Mouse (Mus musculus) forebrain, embryonic 13.5 days (tissue): ENCODE measurements at regions not wholly inside any gene's neighbourhood (a gene's known extent, or its start where the extent isn't known, plus 50 kb on each side); places are given as distances from the start of the nearest gene placed in this dataset.
A peak's percentile ranks its signal among the peaks of the same experiment; 100 is the strongest.

Source experiments
- ATAC-seq: fragments of 200-750 bp; cut with Nextera tagmentation; 2 replicates; pipeline ENCODE4 v1.8.0; 2017
- H3K27ac ChIP-seq: fragments of 300-500 bp; sonication (generic); 2 replicates; pipeline ENCODE4 v1.5.1; 2015; ENCODE audit warnings: inconsistent platforms, mild to moderate bottlenecking, moderate library complexity
- H3K27me3 ChIP-seq: fragments of 300-500 bp; sonication (generic); 2 replicates; pipeline ENCODE4 v1.6.1; 2015; ENCODE audit warnings: mild to moderate bottlenecking, inconsistent platforms
- H3K36me3 ChIP-seq: fragments of 300-500 bp; sonication (generic); 2 replicates; pipeline ENCODE4 v1.6.1; 2015; ENCODE audit warnings: mild to moderate bottlenecking, inconsistent platforms; ENCODE audit not compliant: poor library complexity, severe bottlenecking
- H3K4me1 ChIP-seq: fragments of 300-500 bp; sonication (generic); 2 replicates; pipeline ENCODE4 v1.6.1; 2015; ENCODE audit warnings: inconsistent platforms
- H3K4me2 ChIP-seq: fragments of 300-500 bp; sonication (generic); 2 replicates; pipeline ENCODE4 v1.6.1; 2015; ENCODE audit warnings: inconsistent platforms, mild to moderate bottlenecking, moderate library complexity
- H3K4me3 ChIP-seq: fragments of 300-500 bp; sonication (generic); 2 replicates; pipeline ENCODE4 v1.5.1; 2015; ENCODE audit warnings: mild to moderate bottlenecking, inconsistent platforms
- H3K9ac ChIP-seq: fragments of 300-500 bp; sonication (generic); 2 replicates; pipeline ENCODE4 v1.6.1; 2015; ENCODE audit warnings: mild to moderate bottlenecking, inconsistent platforms
- H3K9me3 ChIP-seq: fragments of 300-500 bp; sonication (generic); replicated peaks from 2 replicates; pipeline ENCODE4 v1.6.1; 2016; ENCODE audit warnings: inconsistent platforms
- WGBS: fragments of 180-500 bp; shearing (Covaris S2); methylation state at CpG from one replicate; pipeline ENCODE4 v1.1.7; 2015; 5-methylcytosine and 5-hydroxymethylcytosine counted together

DNA sequence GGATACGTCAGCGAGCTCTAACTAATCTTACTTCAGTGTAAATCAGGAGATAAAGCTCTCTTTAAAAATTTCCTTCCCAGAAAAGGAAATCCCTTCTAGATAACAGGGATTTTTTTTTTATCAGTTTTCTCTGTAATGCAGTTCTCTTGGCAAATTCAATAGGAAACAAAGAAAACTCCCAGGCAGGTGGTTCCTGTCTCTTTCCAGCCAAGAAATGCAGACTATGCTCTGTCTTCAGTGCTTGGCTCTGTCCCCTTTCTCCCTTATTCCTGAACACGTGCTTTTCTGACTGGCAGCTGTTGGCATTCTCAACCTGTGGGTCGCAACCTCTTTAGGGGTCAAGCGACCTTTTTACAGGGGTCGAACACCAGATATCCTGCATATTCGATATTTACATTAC is 121.5 kb downstream of the Gm5426 start:
- no peak for ATAC-seq
- H3K4me1 ChIP-seq, result no peaks in the 10 kb centered on the region
- 90% methylated on average over 7 of the region's 7 CpGs for WGBS
- H3K9ac ChIP-seq, result no peak overlapping the region
- no peaks in the 10 kb centered on the region for H3K36me3 ChIP-seq
- no peak overlapping the region for H3K4me2 ChIP-seq
- H3K27me3 ChIP-seq, result no peaks in the 10 kb centered on the region
- no peak overlapping the region for H3K4me3 ChIP-seq
- H3K27ac ChIP-seq, result no peak overlapping the region
- H3K9me3 ChIP-seq, result no peaks in the 10 kb centered on the region; the same call in 1 of the 2 replicates

DNA sequence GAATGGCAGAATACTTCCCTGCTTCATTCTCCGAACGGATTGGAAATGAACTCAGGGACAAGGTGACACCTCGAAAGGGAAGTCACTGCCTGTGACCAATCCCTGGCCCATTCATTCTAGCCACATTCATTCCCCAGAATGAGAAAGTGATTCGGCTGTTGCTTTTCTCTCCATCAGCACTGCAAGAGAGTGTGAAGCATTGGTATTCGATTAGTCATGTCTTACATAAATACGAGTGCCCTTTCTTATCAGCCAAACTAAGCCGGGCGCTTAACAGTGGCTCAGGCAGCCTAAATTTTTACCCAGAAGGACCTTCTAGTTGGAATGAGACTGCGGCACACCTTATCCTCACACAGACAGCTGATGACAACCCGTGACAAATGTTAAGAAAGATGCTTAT is 122.8 kb downstream of the Gm5426 start:
- no peak overlapping the region for H3K4me2 ChIP-seq
- no peaks in the 10 kb centered on the region for H3K36me3 ChIP-seq
- 88% methylated on average over 10 of the region's 10 CpGs for WGBS
- H3K27me3 ChIP-seq, result no peaks in the 10 kb centered on the region
- H3K9me3 ChIP-seq, result no peaks in the 10 kb centered on the region
- no peak for ATAC-seq
- H3K4me1 ChIP-seq, result peaks cover 9% of the 10 kb centered on the region; the same call in 1 of the 2 replicates
- H3K9ac ChIP-seq, result no peak overlapping the region
- no peak overlapping the region for H3K4me3 ChIP-seq
- H3K27ac ChIP-seq, result no peak overlapping the region

DNA sequence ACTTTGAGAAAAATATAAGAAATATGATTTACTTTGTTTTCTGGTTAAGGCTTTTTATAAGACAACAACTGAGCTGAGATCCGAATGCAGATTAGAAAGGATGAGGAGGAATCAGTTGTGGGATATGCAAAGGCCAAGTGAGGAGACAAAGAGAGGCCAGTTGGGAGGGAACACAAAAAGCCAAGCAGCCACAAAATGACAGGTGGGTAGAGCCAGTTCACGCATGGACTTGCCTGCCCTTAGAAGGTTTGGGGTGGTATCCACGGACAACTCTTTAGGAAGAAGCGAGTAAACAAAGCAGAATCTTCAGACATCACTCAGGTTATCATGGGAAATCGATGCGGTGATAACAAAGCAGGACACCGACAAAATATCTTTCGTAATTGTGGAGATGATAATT is 123.2 kb downstream of the Gm5426 start:
- no peaks in the 10 kb centered on the region for H3K27me3 ChIP-seq
- ATAC-seq, result no peak
- WGBS, result 95% methylated on average over 8 of the region's 8 CpGs
- H3K4me2 ChIP-seq, result no peak overlapping the region
- no peak overlapping the region for H3K9ac ChIP-seq
- H3K4me1 ChIP-seq, result peaks cover 11% of the 10 kb centered on the region
- no peak overlapping the region for H3K27ac ChIP-seq
- H3K36me3 ChIP-seq, result no peaks in the 10 kb centered on the region
- H3K4me3 ChIP-seq, result no peak overlapping the region
- no peaks in the 10 kb centered on the region for H3K9me3 ChIP-seq

DNA sequence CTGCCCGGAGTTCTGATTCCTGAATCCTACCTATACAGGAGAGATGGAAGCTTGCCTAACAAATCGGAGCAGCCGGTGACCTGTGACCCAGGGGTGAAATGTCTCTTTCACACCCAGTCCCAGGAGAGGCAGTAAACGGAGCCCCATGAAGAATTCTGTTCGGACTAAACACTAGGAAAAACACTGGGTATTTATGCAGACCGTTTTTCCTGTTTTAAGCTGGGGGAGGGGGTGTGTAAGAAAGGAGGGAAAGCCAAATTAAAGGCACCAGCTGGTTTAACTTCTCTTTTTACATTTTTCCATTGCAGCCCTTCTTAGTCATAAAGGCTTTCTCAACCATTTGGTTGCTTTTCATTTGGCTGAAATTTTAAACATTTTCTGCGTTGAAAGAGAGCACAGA is 127.1 kb downstream of the Gm5426 start:
- H3K9me3 ChIP-seq, result no peaks in the 10 kb centered on the region
- peaks cover 25% of the 10 kb centered on the region for H3K4me1 ChIP-seq
- H3K9ac ChIP-seq, result no peak overlapping the region
- H3K36me3 ChIP-seq, result no peaks in the 10 kb centered on the region
- H3K27ac ChIP-seq, result no peak overlapping the region
- H3K4me2 ChIP-seq, result no peak overlapping the region
- H3K4me3 ChIP-seq, result no peak overlapping the region
- WGBS, result 36% methylated on average over 7 of the region's 7 CpGs
- H3K27me3 ChIP-seq, result no peaks in the 10 kb centered on the region
- peak; percentile 33; the same call in 1 of the 2 replicates for ATAC-seq

DNA sequence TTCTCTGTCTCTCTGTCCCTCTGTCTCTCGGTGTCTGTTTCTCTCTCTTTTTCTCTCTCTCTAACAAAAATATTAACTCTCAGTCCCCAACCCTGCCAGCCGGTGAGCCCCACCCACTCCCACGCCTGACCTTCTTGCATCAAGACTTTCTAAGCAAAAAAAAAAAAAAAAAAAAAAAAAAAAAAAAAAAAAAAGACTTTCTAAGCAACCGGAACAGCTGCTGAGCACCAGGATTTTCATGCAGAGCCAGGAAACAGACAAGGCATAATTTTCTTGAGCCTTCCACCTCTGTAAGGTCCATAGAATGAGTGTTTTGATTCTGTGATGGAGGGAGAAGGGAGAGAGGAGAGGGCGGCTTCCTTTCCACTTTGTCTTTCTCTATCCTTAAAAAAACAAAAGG is 128.0 kb downstream of the Gm5426 start:
- WGBS, result 39% methylated on average over 5 of the region's 5 CpGs
- Histone ChIP-seq H3K9ac (no peak overlapping the region), H3K9me3 (no peaks in the 10 kb centered on the region), H3K36me3 (no peaks in the 10 kb centered on the region), H3K27me3 (no peaks in the 10 kb centered on the region), H3K27ac (no peak overlapping the region), H3K4me2 (no peak overlapping the region), H3K4me1 (peaks cover 25% of the 10 kb centered on the region), H3K4me3 (no peak overlapping the region)
- ATAC-seq, result no peak

DNA sequence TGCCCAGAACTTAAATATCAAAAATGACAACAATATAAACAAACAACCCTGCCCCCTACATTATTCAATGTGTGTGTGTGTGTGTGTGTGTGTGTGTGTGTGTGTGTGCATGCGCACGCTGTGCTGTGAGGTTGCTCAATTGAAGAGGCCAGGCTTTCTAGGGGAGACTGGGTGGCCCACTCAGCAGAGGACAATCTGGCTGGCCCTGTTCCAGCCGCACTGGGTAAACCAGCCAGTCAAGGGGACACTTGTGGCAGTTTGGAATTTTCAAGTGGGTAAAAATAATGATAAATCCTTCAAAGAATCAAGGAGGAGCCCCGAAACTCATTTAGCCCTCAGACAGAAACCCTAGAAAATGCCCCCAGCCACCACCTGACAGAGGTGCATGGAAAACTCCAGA is 128.5 kb downstream of the Gm5426 start:
- 46% methylated on average over 4 of the region's 4 CpGs for WGBS
- Histone ChIP-seq H3K27me3 (no peaks in the 10 kb centered on the region), H3K36me3 (no peaks in the 10 kb centered on the region), H3K9ac (no peak overlapping the region), H3K4me3 (no peak overlapping the region), H3K27ac (no peak overlapping the region), H3K4me1 (peaks cover 25% of the 10 kb centered on the region), H3K9me3 (no peaks in the 10 kb centered on the region), H3K4me2 (no peak overlapping the region)
- peak; percentile 71; the same call in 1 of the 2 replicates for ATAC-seq

DNA sequence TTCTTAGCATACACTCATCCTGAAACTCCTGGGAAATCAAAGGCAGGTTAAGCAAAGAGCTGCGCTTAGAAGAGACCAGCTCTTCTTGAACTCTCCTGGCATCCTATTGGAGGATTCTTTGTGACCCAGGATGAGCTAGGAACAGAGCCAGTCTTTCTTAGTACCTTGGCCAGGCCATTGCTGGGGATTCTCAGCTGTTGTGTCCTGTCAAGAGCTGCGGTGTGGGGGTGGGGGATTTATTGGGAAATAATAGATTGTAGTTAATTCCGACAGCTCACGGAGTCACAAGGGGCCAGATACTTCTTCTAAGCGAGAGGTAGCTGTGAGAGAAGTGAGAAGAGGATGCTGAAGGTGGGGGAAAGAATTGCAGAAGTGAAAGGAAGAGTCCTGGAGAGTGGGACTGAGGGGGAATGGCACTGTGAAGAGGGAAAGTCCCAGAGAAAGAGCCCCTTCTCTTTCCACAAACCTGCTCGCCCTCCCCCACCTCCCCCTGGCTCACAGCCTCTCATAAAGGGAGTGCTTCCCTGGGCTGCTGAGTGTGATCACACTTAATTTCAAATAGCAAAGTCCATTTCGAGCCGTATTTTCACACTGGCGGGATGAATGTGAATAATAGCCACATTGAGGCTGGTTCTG is 129.8 kb downstream of the Gm5426 start:
- 66% methylated on average over 9 of the region's 9 CpGs for WGBS
- H3K4me2 ChIP-seq, result no peak overlapping the region
- H3K9me3 ChIP-seq, result no peaks in the 10 kb centered on the region
- no peak overlapping the region for H3K4me3 ChIP-seq
- no peaks in the 10 kb centered on the region for H3K27me3 ChIP-seq
- H3K9ac ChIP-seq, result no peak overlapping the region
- H3K27ac ChIP-seq, result no peak overlapping the region
- H3K36me3 ChIP-seq, result no peaks in the 10 kb centered on the region
- H3K4me1 ChIP-seq, result peaks cover 25% of the 10 kb centered on the region
- 0 out of 2 replicates have a peak, but pooled peaks have one; percentile 10 for ATAC-seq

DNA sequence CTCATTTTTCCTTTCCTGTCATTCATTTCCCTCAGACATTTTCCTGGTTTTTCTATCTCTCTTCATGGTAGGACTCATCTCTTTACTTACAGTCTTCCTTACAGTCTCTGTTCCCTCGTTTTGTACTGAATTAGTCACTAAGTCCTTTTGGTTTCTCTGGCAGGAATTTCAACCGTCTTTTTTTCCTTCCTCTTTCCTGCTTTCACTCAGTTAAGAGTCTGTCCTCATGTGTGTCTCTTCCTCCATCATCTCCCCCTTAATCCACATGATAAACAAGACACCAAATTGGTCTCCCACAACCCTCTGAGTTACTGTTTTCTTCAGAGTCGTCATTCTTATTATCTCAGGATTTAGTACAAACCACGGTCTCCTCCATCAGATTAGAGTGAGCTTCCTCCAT is 131.2 kb downstream of the Gm5426 start:
- Histone ChIP-seq H3K4me2 (no peak overlapping the region), H3K9ac (no peak overlapping the region), H3K4me3 (no peak overlapping the region), H3K27ac (no peak overlapping the region), H3K36me3 (no peaks in the 10 kb centered on the region), H3K9me3 (no peaks in the 10 kb centered on the region), H3K27me3 (no peaks in the 10 kb centered on the region), H3K4me1 (peaks cover 25% of the 10 kb centered on the region)
- WGBS, result 84% methylated on average over 4 of the region's 4 CpGs
- ATAC-seq, result no peak

DNA sequence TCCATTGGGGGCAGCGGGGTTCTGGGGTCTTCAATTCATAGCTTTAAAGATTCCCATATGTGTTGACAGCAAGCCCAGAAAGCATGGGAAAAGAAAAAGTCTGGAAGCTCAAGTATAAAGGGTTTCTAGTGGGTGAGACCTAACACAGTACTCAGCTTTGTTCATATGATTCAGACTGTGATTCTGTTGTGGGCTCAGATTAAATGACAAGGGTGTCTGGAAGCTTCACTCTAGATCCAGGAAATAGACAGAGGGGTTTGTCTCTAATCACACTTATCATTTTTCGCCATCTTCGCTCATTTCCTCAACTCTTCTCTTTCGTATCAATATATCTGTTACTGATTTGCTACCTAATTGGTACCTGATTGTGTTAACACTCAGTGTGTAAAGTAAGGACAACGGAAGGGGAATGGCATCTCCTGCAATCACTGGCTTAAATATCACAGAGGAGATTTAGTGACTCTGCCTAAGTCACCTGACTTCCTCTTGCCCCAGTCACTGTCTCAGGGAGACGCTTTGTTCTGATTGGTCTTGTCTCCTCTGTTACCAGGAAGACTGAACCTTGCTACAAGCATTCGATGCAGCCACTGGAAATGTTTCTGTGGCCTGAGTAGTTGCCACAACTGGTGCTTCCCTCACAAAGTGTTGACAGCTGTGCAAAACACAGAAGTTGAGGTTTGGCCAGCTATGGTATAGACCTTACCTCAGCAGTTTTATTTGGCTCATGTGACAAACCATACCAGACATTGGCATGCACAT is 137.4 kb downstream of the Gm5426 start:
- no peaks in the 10 kb centered on the region for H3K9me3 ChIP-seq

DNA sequence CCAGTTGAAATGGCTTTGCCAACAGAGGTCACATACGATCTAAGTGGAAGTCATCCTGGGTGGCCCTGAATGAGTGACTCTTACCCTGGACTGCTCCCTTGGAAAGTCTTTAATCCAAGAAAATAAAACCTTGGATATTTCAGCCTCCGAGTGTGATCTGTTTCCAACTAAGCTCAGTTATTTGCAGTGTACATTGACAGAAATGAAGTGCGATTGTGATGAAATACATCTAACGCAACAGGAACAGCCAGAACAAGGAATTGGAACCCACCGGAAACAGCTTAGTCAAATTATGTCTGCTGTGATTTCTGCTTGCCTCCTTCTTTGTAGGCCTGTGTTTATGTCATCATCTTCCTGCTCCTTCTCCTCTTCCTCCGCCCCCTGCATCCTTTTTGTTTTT is 143.7 kb downstream of the Gm5426 start:
- Histone ChIP-seq H3K36me3 (no peaks in the 10 kb centered on the region), H3K9ac (no peak overlapping the region), H3K27ac (no peak overlapping the region), H3K4me1 (no peaks in the 10 kb centered on the region), H3K4me3 (no peak overlapping the region), H3K27me3 (no peaks in the 10 kb centered on the region), H3K9me3 (no peaks in the 10 kb centered on the region), H3K4me2 (no peak overlapping the region)
- ATAC-seq, result no peak
- 87% methylated on average over 6 of the region's 6 CpGs for WGBS

More for the DNA sequence above, 137.4 kb downstream of the Gm5426 start:
- Histone ChIP-seq H3K9ac (no peak overlapping the region), H3K4me2 (no peak overlapping the region), H3K4me3 (no peak overlapping the region), H3K4me1 (no peaks in the 10 kb centered on the region), H3K27ac (no peak overlapping the region), H3K27me3 (no peaks in the 10 kb centered on the region), H3K36me3 (no peaks in the 10 kb centered on the region)
- ATAC-seq, result no peak
- WGBS, result 91% methylated on average over 7 of the region's 7 CpGs

DNA sequence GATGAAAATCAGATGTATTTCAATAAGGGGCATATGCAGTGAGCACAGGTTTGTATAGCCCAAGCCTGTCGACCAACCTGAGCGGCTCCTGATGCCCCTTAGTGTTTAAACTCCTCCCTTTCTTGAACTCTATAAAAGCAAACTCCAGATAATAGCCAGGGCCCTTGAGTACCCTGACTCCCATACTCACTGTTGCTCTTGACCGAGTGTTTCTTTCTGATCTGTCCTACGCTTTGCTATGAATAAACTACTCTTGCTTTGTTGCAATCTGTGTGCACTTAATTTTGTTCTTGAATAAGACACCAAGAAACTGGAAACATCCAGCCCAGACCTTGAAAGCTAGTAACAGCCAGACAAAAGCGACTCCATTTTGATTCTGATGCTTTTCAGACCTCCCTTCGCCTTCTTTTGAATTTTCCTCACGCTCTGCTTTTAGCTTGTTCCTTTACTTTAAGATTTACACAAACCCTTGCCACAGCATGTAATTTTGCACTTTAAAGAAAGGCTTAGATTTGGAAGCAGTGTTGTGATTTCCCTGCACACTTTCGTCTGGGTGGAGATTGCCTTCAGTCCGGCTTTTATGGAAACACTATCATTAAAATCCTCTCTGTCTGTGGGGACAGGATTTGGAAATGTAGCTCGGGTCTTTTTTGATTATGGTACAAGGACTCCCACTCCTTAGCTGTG is 149.1 kb downstream of the Gm5426 start:
- Histone ChIP-seq H3K9me3 (no peaks in the 10 kb centered on the region), H3K27me3 (no peaks in the 10 kb centered on the region), H3K4me1 (0 out of 2 replicates have a peak, but pooled peaks cover 4% of the 10 kb centered on the region), H3K9ac (no peak overlapping the region), H3K36me3 (no peaks in the 10 kb centered on the region), H3K4me3 (no peak overlapping the region), H3K27ac (no peak overlapping the region), H3K4me2 (no peak overlapping the region)
- WGBS, result 45% methylated on average over 10 of the region's 10 CpGs
- peak; percentile 50 for ATAC-seq

DNA sequence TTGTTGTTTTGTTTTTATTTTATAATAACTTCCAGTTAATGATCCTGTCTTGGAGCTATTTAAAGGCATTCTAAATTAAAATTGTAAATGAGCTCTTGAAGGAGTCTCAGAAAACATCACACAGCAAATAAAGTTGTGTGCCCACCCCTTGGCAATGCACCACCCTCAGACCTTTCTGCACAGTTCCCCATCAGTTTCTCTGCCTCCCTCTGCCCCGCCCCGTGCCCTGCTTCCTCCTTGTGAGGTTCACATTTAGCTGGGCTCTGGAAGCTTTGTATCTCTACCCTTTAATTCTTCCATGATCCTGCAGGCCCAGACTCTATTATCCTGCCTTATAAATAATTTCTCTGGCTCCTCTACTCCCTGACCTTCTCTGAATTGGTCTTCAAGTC is 149.7 kb downstream of the Gm5426 start:
- no peak overlapping the region for H3K4me2 ChIP-seq
- no peaks in the 10 kb centered on the region for H3K36me3 ChIP-seq
- 61% methylated on average over 2 of the region's 2 CpGs for WGBS
- H3K27me3 ChIP-seq, result no peaks in the 10 kb centered on the region
- 0 out of 2 replicates have a peak, but pooled peaks cover 4% of the 10 kb centered on the region for H3K4me1 ChIP-seq
- no peak overlapping the region for H3K4me3 ChIP-seq
- ATAC-seq, result peak; percentile 77
- H3K9ac ChIP-seq, result no peak overlapping the region
- no peak overlapping the region for H3K27ac ChIP-seq
- no peaks in the 10 kb centered on the region for H3K9me3 ChIP-seq
